Mouse (Mus musculus) limb, embryonic 10.5 days (tissue): ENCODE results near the gene Npl. TPM values are rescaled to one million over a fixed set of nuclear protein-coding genes. Genes with fewer than 3 reads are reported as not detected.
A peak's percentile ranks its signal among the peaks of the same experiment; 100 is the strongest.
"Not testable (repeated sequence)": the region's sequence is repeated elsewhere in the genome, so short reads cannot be mapped to it uniquely, and the experiment has no call there.

Experiments used
- DNase-seq: peaks from one replicate; pipeline ENCODE4 v3.0.0-alpha.2; 2017; ENCODE audit warnings: low spot score
- H3K27ac ChIP-seq: fragments of 300-500 bp; sonication (generic); 2 replicates; pipeline ENCODE4 v1.5.1; 2016; ENCODE audit warnings: mild to moderate bottlenecking
- H3K27me3 ChIP-seq: fragments of 300-500 bp; sonication (generic); 2 replicates; pipeline ENCODE4 v1.6.1; 2016; ENCODE audit warnings: low read depth, mild to moderate bottlenecking; ENCODE audit not compliant: poor library complexity, severe bottlenecking
- H3K36me3 ChIP-seq: fragments of 300-500 bp; sonication (generic); 2 replicates; pipeline ENCODE4 v1.6.1; 2016; ENCODE audit warnings: mild to moderate bottlenecking, moderate library complexity
- H3K4me1 ChIP-seq: fragments of 300-500 bp; sonication (generic); 2 replicates; pipeline ENCODE4 v1.6.1; 2016
- H3K4me3 ChIP-seq: fragments of 300-500 bp; sonication (generic); 2 replicates; pipeline ENCODE4 v1.5.1; 2016; ENCODE audit warnings: mild to moderate bottlenecking, moderate library complexity
- H3K9me3 ChIP-seq: fragments of 300-500 bp; sonication (generic); replicated peaks from 2 replicates; pipeline ENCODE4 v1.6.1; 2016; ENCODE audit warnings: mild to moderate bottlenecking
- WGBS: fragments of 180-500 bp; shearing (Covaris S2); methylation state at CpG from one replicate; pipeline ENCODE4 v1.1.7; 2016; 5-methylcytosine and 5-hydroxymethylcytosine counted together
- polyA plus RNA-seq: library from polyadenylated mRNA; unstranded; fragments of >200 nt; fragmentation: Nextera tagmentation; extraction: Ambion mirVana; gene quantifications from 2 replicates; pipeline ENCODE4 v1.2.1, GENCODE M21; 2016

The Npl gene
- polyA plus RNA-seq, 1 experiment from 2014 or later = 5.2 TPM

- Histone ChIP-seq H3K36me3 (no peaks in the 10 kb centered on the region), H3K27ac (no peak overlapping the region), H3K4me3 (no peak overlapping the region), H3K9me3 (no peaks in the 10 kb centered on the region), H3K4me1 (no peaks in the 10 kb centered on the region), H3K27me3 (no peaks in the 10 kb centered on the region)
- WGBS = 53% methylated on average over 6 of the region's 6 CpGs
- no peak for DNase-seq
Observed at GRCm38 (mm10) chr1:153493931-153494330, 55.9 kb downstream of the Npl start.

- Histone ChIP-seq H3K4me3 (no peak overlapping the region), H3K27me3 (no peaks in the 10 kb centered on the region), H3K4me1 (no peaks in the 10 kb centered on the region), H3K36me3 (no peaks in the 10 kb centered on the region), H3K27ac (no peak overlapping the region), H3K9me3 (no peaks in the 10 kb centered on the region)
- 23% methylated on average over 4 of the region's 4 CpGs for WGBS
- DNase-seq = no peak
Observed at GRCm38 (mm10) chr1:153493338-153493737, 56.5 kb downstream of the Npl start.

- no peak for DNase-seq
- Histone ChIP-seq H3K27ac (no peak overlapping the region), H3K27me3 (no peaks in the 10 kb centered on the region), H3K4me3 (no peak overlapping the region), H3K4me1 (no peaks in the 10 kb centered on the region), H3K9me3 (no peaks in the 10 kb centered on the region), H3K36me3 (no peaks in the 10 kb centered on the region)
- WGBS = 89% methylated on average over 1 of the region's 1 CpGs
Observed at GRCm38 (mm10) chr1:153491822-153492221, 58.0 kb downstream of the Npl start.

DNA sequence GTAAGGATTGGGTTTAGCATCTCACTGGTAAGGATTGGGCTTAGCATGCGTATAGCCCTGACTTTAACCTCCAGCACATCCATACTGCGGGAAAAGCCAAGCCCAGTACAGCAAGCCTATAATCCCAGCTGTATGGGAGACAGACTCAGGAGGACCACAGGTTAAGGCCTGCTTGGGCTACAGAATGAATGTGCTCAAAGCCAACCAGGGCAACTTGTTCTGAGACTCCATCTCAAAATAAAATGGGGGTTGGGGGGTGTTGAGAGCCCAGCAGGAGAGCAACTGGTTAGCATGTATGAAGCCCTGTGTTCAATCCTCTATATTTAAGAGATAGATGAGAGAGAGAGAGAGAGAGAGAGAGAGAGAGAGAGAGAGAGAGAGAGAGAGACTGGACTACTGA is 58.5 kb downstream of the Npl start:
- 93% methylated on average over 2 of the region's 2 CpGs for WGBS
- no peaks in the 10 kb centered on the region for H3K9me3 ChIP-seq
- H3K4me3 ChIP-seq = no peak overlapping the region
- H3K36me3 ChIP-seq = no peaks in the 10 kb centered on the region
- H3K4me1 ChIP-seq = no peaks in the 10 kb centered on the region
- DNase-seq = no peak
- no peaks in the 10 kb centered on the region for H3K27me3 ChIP-seq
- H3K27ac ChIP-seq = no peak overlapping the region

DNA sequence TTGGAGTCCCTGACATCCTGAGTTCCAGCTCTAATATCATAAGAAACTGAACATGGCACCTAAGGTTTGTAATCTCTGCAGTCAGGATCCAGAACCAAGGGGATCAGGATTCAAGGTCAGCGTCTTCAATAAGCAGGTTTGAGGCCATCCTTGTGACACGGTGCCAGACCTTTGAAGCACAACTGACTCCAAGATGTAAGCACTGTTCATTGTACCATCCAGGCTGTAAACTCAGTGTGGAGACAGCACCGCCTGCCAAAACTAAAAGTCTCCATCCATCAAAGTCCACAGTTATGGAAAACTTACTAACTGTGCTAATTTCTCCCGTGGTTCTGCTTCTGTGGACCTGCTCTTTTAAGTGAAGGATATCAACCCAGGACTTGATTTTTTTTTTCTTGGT is 59.9 kb downstream of the Npl start:
- 86% methylated on average over 4 of the region's 4 CpGs for WGBS

GRCm38 (mm10) chr1:153489540-153489939 is 60.3 kb downstream of the Npl start:
- H3K36me3 ChIP-seq = 0 out of 2 replicates have a peak, but pooled peaks cover 5% of the 10 kb centered on the region
- no peaks in the 10 kb centered on the region for H3K27me3 ChIP-seq
- H3K4me3 ChIP-seq = no peak overlapping the region
- no peaks in the 10 kb centered on the region for H3K9me3 ChIP-seq
- no peak overlapping the region for H3K27ac ChIP-seq
- WGBS = 70% methylated on average over 2 of the region's 2 CpGs
- DNase-seq = no peak
- peaks cover 15% of the 10 kb centered on the region for H3K4me1 ChIP-seq

More for the DNA sequence above, 59.9 kb downstream of the Npl start:
- no peak for DNase-seq
- Histone ChIP-seq H3K4me1 (peaks cover 10% of the 10 kb centered on the region), H3K27me3 (no peaks in the 10 kb centered on the region), H3K36me3 (0 out of 2 replicates have a peak, but pooled peaks cover 5% of the 10 kb centered on the region), H3K4me3 (no peak overlapping the region), H3K9me3 (no peaks in the 10 kb centered on the region), H3K27ac (no peak overlapping the region)

DNA sequence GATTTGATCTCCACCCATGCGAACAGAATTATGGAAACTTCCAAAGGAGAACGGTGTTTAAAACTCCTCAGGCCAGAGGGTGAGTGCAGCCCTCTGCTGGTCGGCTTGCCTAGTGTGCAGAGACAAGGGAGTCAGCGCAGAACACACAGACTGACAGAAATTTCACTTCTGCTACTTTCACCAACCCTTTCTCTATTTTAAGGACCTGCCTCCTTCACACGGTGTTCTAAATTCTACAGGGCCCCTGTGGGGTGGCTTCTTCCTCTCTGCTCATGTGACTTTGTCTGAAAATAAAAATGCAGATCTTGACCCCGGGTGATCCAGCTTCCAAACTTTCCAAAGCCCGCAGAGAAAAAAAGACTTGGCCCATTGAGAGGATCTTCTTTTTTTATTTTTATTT is 60.7 kb downstream of the Npl start:
- peaks cover 16% of the 10 kb centered on the region for H3K4me1 ChIP-seq
- H3K36me3 ChIP-seq = peaks cover 9% of the 10 kb centered on the region; the same call in 1 of the 2 replicates
- H3K27ac ChIP-seq = no peak overlapping the region
- WGBS = 54% methylated on average over 7 of the region's 7 CpGs
- DNase-seq = no peak
- no peak overlapping the region for H3K4me3 ChIP-seq
- no peaks in the 10 kb centered on the region for H3K27me3 ChIP-seq
- no peaks in the 10 kb centered on the region for H3K9me3 ChIP-seq

DNA sequence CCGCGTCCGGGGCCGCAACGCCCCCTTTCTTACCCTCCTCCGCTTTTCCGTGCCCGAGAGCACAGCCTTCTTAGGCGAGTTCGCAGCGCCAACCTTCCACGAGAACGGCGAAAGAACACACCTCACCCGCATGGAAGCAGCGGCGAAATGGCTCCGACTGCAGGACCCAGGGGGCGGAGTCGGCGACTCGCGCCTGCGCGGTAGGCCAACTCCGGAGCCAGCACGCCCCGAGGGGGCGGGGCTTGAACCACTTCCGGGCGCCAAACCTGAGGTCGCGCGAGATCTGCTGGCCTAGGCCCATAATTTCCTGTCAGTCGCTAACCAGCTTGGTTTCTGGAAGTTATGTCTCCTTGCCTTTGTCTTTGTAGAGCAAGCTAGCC is 62.4 kb downstream of the Npl start, which contains the start of gene Dhx9:
Gene Dhx9 (minus strand): TSS at position 161 of the 380 bp plus-strand sequence.
- WGBS = under 1% methylated on average over 35 of the region's 35 CpGs
- no peaks in the 10 kb centered on the region for H3K27me3 ChIP-seq
- peak within 1 kb of the TSS; percentile 99 for H3K27ac ChIP-seq
- H3K9me3 ChIP-seq = no peaks in the 10 kb centered on the region
- H3K36me3 ChIP-seq = peaks cover 23% of the 10 kb centered on the region
- H3K4me3 ChIP-seq = peak within 1 kb of the TSS; percentile 96
- DNase-seq = peak; percentile 100
- peaks cover 16% of the 10 kb centered on the region for H3K4me1 ChIP-seq

- Histone ChIP-seq H3K27me3 (no peaks in the 10 kb centered on the region), H3K4me1 (peaks cover 16% of the 10 kb centered on the region), H3K9me3 (no peaks in the 10 kb centered on the region), H3K4me3 (peak overlapping the region; percentile 96), H3K36me3 (peaks cover 29% of the 10 kb centered on the region), H3K27ac (peak overlapping the region; percentile 99)
- WGBS = under 1% methylated on average over 64 of the region's 64 CpGs
- DNase-seq = peak; percentile 75
Observed at GRCm38 (mm10) chr1:153486767-153487499, 62.9 kb downstream of the Npl start.

GRCm38 (mm10) chr1:153486120-153486519 is 63.7 kb downstream of the Npl start:
- peaks cover 37% of the 10 kb centered on the region for H3K36me3 ChIP-seq
- WGBS = 12% methylated on average over 6 of the region's 6 CpGs
- H3K4me1 ChIP-seq = peaks cover 16% of the 10 kb centered on the region
- H3K9me3 ChIP-seq, H3K27me3 ChIP-seq, DNase-seq: not testable (repeated sequence)
- H3K27ac ChIP-seq = peak overlapping the region; percentile 99
- peak overlapping the region; percentile 96 for H3K4me3 ChIP-seq

- WGBS = 74% methylated on average over 2 of the region's 2 CpGs
- no peak for DNase-seq
- H3K4me3 ChIP-seq = peak overlapping the region; percentile 96
- no peak overlapping the region for H3K27ac ChIP-seq
- H3K9me3 ChIP-seq = no peaks in the 10 kb centered on the region
- H3K36me3 ChIP-seq = peaks cover 45% of the 10 kb centered on the region
- no peaks in the 10 kb centered on the region for H3K27me3 ChIP-seq
- H3K4me1 ChIP-seq = peaks cover 16% of the 10 kb centered on the region
Observed at GRCm38 (mm10) chr1:153485201-153485796, 64.5 kb downstream of the Npl start.

- Histone ChIP-seq H3K27ac (no peak overlapping the region), H3K4me1 (peaks cover 14% of the 10 kb centered on the region), H3K4me3 (no peak overlapping the region), H3K27me3 (no peaks in the 10 kb centered on the region), H3K36me3 (peaks cover 88% of the 10 kb centered on the region), H3K9me3 (no peaks in the 10 kb centered on the region)
- 86% methylated on average over 1 of the region's 1 CpGs for WGBS
- DNase-seq = no peak
Observed at GRCm38 (mm10) chr1:153481025-153481412, 68.8 kb downstream of the Npl start.

DNA sequence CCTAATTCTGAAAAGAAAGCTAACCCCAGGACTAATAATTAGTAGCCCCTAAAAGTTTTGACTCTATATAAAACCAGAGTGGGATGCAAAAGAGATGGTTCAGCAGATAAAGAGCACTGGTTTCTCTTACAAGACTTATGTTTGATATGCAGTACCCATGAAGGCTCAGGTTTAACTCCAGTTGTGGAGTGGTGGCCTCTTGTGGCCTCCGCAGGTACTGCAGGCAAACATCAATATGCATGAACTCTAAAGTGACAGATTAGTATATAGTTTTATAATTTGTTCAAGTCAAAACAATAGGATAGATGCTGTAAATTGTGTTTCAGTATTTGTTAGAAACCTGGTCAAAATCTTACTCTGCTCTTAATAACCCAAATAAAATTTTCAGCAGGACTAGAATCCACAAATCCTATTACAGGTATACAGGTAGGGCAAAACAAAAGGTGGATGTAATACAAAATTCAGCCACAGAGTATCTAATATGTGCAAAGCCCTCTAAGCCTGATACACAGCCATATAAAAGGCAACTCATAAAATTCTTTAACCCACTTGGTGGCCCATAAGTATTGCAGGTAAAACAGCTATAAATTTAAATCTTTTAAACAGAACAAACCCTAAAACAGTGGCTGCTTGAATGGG is 69.3 kb downstream of the Npl start:
- Histone ChIP-seq H3K9me3 (no peaks in the 10 kb centered on the region), H3K36me3 (peaks cover 93% of the 10 kb centered on the region), H3K27me3 (no peaks in the 10 kb centered on the region), H3K4me1 (peaks cover 11% of the 10 kb centered on the region), H3K27ac (no peak overlapping the region), H3K4me3 (no peak overlapping the region)
- peak; percentile 73 for DNase-seq
- 58% methylated on average over 1 of the region's 1 CpGs for WGBS
